Mouse (Mus musculus) skeletal muscle tissue, adult 2 months (tissue): ENCODE data around the gene Spag7.

Source experiments
- DNase-seq: peaks from one replicate; pipeline ENCODE4 v3.0.0-alpha.2; 2012; ENCODE audit warnings: low read depth, low spot score

Spag7 gene

DNA sequence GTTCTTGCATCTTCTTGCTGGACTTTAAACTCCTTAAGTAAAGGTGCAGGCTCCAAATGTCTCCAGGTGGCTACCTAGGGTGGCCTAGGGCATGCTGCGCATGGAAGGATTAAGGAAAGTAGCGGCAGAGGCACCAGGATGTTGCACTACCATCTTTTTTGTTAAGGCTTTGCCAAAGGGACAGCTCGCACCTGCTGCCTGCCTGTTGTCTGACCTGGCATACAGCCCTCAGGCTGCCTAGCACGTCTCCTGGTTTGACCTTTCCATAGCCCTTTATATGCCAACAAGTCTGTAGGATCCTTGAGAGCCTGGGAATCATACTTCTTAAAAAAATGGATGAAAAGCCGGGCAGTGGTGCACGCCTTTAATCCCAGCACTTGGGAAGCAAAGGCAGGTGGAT lies 26.2 kb downstream of the Spag7 start:
- DNase-seq, result no peak

DNA sequence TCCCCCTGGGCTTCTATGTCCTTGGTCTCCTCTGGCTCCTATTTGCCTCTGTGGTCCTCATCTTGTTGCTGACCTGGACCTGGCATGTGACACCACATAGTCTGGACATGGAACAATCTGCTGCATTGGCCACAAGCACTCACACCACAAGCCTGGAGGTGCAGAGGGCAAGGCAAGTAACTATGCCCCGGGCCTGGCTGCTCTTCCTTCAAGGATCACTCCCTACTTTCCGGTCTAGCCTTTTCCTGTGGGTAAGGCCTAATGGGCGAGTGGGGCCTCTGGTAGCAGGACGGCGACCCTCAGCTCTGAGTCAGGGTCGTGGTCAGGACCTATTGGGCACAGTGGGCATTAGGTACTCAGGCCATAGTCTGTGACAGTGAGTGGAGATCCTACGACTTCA lies 28.0 kb downstream of the Spag7 start:
- no peak for DNase-seq

DNA sequence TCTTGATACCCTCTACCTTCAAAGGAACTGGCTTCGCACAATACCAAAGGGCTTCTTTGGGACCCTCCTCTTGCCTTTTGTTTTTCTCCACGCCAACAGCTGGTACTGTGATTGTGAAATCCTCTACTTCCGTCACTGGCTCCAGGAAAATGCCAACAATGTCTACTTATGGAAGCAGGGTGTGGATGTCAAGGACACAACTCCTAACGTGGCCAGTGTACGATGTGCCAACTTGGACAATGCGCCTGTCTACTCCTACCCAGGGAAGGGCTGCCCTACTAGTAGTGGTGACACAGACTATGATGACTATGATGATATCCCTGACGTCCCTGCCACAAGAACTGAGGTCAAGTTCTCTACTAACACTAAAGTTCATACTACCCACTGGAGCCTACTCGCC lies 29.2 kb downstream of the Spag7 start:
- DNase-seq, result no peak

DNA sequence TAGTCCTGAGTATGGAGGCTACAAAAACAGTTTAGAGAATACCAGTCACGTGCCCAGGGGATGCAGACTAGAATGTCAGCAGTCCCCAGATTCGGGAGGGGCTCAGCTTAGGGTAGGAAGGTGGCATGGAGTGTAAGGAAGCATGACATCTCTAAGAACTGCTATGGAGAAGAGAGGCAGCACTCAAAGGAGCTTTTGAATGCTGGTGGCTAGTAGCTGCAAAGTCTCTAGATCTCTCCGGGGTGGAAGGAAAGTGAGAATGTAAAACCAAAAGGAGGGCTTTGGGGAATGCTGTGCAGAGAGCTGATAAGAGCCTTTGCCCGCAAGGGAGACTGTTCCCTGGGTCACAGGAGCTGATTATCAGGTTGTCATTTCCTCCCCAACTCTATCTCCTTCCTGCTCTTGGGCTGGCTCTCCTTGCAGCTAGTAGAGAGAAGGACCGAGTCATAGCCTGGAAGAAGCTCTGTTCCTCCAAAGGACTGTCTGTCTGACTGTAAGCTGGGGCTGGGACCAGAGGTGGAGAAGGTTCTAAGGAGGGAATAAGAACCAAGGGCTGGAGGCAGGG lies 30.4 kb downstream of the Spag7 start, which contains the start of gene Gp1ba:
Gp1ba (plus strand) TSS at position 409 of the 565 bp plus-strand sequence.
- DNase-seq, result no peak

GRCm38 (mm10) chr11:70638293-70638692 lies 30.9 kb downstream of the Spag7 start:
- no peak for DNase-seq

- no peak for DNase-seq
Measured at GRCm38 (mm10) chr11:70637764-70638163, 31.5 kb downstream of the Spag7 start.

GRCm38 (mm10) chr11:70635601-70636000 lies 33.6 kb downstream of the Spag7 start:
- no peak for DNase-seq

DNA sequence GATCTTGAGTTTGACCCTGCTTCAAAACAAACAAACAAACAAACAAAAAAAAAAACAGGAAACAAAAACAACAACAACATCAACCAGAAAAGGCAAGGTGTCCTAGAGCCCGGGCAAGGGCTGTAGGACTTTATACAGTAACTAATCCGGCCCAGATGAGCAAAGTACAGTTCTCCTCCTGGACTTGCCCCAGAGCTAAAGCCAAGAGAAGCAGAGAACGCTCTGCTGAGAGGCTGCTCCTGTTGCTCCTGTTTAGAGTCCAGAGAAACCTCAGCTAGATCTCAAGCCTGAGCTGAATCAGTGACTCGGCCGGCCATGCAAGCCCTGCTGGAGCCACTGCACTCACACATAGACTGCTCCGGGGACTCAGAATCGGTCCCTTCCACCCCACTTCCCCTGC lies 39.1 kb downstream of the Spag7 start:
- DNase-seq, result no peak

GRCm38 (mm10) chr11:70629557-70629956 lies 39.7 kb downstream of the Spag7 start:
- DNase-seq, result no peak

- DNase-seq, result no peak
Measured at GRCm38 (mm10) chr11:70628431-70628830, 40.8 kb downstream of the Spag7 start.

DNA sequence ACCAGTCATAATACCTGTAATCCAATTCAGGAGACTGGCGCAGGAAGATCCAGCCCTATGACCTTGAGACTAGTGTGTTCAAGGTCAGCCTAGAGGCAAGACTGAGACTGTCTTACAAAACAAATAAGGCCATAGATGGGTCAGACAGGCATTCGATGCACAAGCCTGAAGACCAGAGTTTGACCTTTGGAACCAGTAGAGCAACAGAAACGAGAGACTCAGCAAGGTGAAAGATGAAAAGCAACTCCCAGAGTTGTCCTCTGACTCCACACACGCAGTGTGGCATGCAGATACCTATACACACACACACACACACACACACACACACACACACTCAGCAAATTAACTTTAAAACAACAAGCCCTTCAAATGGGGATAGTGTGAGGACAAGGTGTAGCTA lies 42.3 kb downstream of the Spag7 start:
- no peak for DNase-seq

DNA sequence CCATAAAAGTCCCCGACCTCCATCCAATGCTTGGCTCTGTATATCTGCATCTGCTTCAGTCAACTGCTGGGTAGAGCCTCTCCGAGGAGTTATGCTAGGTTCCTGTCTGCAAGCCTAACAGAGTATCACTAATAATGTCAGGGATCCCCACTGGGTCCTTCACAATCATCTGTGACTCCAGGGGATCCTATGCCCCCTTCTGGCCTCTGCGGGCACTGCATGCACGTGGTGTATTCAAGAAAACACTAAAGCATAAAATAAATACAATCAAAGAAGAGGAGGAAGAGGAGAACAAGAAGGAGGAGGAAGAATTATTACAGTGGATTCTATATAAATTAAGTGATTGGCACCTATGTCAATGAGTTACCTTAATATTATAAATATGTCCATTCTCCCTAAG lies 43.7 kb downstream of the Spag7 start:
- DNase-seq, result no peak

DNA sequence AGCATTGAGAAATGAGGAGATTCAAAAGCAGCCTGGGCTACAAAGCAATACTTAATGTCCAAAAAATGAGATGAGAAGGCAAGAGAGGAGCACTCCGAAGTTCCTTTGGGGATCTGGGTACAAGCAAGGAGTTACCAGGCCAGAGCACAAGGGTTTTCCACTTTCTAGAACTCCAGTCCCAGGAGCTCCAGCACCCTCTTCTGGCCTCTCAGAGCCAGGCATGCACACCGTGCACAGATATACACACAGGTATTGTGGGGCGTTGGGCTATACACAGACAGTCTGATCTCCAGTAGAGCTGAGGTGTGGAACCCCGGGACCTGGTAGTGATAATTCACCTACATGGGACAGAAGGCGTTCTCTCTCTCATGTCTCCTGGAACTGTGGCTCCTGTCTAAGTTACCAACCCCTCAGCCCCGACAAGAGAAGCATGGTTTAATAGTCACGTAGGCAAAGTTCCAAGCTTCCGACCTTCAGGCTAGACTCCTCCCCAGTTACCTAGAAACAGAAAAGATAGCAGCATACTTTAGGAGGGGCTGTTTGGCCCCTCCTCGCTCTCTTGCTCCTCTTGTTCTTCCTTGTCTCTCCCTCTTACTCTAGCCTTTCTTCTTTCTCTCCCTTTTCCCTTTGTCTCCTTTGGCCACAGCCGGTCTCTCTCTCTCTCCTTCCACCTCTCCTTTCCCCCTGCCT lies 46.0 kb downstream of the Spag7 start:
- no peak for DNase-seq

DNA sequence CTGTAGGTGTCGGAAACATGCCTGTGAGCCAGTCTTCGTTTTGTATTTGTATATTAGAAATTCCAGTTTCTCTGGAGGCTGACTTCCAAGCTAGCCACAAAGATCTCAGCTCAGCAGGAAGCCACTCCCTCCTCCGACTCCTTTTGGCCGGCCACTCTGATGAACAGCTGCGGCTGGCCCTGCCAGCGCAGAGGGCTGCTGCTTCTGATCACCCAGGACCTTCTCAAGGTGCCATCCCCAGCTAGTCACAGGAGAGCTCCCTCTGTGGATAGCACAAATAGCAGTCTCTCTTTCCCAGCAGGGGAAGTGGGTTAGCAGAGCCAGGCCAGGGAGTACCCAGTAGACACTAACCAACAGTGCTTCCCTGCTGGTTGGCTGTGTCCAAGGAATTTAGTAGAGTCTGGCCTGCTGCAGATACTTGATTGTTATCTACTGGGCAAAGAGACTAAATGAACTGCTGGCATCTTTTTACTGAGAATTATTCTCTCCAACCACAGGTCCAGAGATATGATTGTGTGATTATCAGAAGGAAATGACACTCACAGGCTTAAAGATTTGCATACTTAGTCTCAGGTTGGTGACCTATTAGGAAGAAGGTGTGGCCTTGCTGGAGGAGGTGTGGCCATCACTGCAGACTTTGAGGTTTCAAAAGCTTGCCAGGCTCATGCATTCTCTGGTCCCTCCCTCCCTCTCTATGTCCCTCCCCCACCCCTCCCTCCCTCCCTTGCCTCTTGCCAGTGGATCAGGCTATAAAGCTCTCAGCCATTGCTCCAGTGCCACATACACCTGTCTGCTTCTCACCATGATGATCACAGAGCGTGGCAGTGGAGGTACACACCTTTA lies 47.0 kb downstream of the Spag7 start:
- peak; percentile 86 for DNase-seq

DNA sequence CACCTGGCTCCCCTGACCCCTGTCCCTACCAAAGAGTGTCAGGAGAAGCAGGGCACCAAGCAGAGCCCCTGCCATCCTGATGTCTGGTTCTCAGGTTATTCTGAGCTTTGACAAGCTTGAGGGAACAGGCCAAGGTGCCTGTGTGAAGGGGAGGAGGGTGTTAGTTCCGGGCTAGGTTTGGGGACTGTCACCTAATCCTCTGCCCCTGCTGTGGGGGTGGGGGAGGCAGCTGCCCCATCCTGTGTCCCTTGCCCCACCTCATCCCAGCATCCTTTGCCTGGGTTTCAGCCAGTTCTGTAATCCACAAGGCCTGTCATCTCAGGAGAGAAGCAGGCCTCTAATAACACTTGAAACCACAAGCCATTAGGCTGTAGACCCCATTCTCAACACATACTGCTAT lies 50.1 kb downstream of the Spag7 start, which contains the start of gene Chrne:
Chrne (minus strand) TSS at position 116 of the 400 bp plus-strand sequence.
- peak; percentile 68 for DNase-seq

DNA sequence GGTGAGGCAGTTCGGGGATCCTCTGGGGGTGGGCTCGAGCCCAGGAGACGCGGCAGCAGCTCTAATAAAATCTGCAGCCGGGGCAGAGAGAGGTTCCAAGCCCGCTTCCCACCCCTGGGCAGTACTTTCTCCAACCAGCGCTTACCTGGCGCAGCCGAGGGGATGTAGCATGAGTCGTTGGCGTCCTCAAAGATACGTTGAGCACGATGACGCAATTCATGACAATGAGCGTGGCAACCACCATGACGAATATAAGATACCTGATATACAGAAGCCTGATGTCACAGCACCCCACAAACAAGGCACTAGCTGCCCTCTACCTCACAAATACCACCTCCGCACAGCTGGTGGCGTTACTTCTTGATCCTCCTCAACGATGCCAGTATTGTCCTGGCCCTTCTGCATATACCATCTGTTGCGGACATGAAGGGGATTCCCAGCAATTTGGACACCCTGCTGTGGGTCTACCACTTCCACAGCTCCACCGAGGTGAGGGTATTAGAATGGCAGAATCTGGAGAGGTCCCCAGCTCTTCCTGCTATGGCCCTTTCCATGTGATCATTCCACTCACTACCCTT lies 53.6 kb downstream of the Spag7 start, which contains the start of gene 4930544D05Rik:
4930544D05Rik (plus strand) TSS at position 333 of the 578 bp plus-strand sequence.
- DNase-seq, result no peak

- DNase-seq, result peak; percentile 47
Measured at GRCm38 (mm10) chr11:70615074-70615473, 54.1 kb downstream of the Spag7 start.
